Mouse (Mus musculus): ENCODE results near the gene Prss16.

DNA sequence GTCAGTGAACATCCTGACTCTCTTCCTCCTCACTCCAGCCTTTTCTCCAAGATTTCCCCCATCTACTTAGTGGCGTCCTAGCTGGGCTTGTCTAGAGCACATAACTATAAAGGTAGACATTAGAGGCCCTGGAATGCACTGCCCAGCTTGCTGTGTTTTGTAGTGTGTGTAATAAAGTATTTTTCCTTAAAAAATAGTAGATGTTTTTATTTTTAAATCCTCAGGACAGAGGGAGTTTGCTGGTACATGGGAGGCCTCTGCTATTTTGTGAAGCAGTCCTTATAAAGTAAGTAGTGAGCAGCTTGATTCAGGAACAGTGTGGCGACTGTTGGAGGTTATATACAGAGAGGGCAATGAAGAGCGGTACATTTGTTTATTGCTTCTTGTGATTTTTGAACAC, 835 bp downstream of the Prss16 start:
- TF ChIP-seq GATA1 (IDR thresholded peaks at IDR 0.05; ENCODE audit: borderline replicate concordance, low read length) (no peak), FLI1 (IDR thresholded peaks at IDR 0.05; ENCODE audit: low read length) (no peak)

All from megakaryocyte, embryonic 14.5 days (primary cell).